Mouse (Mus musculus) gastrocnemius, postnatal 25 days (tissue): Measurements from ENCODE around the gene Zfp931. TPM values are rescaled to one million over a fixed set of nuclear protein-coding genes. Genes with fewer than 3 reads are reported as not detected.

Experiments
- total RNA-seq, 2 experiments: library from RNA; stranded (reverse); gene quantifications; 1 replicate in 1 of 2; 2 replicates in 1 of 2; pipeline ENCODE4 v1.2.3; 2021

Gene Zfp931
- total RNA-seq, 2 experiments from 2014 or later, result 9.3 to 11.1 TPM

Other genes starting within 250 kb of the Zfp931 start
- 10 to 100 TPM; 72.1 to 76.5 TPM for gene Gm14325, start 238.1 kb downstream of the Zfp931 start, total RNA-seq
- 1 to 10 TPM; 3.2 to 3.5 TPM for gene Gm14327, start 181.4 kb downstream of the Zfp931 start, total RNA-seq
- gene Zfp972, start 152.9 kb downstream of the Zfp931 start, total RNA-seq, result under 1 TPM; 0.54 to 0.70 TPM
- gene Gm14326, start 121.2 kb downstream of the Zfp931 start, total RNA-seq, result 10 to 100 TPM; 25.2 to 27.4 TPM
- 10 to 100 TPM; 19.9 to 28.8 TPM for gene Zfp971, start 55.2 kb downstream of the Zfp931 start, total RNA-seq
- gene Phactr3, start 40.5 kb upstream of the Zfp931 start, total RNA-seq, result not detected